Mouse (Mus musculus) adrenal gland, postnatal 14 days (tissue): ENCODE results near the gene Cd80. TPM values are rescaled to one million over a fixed set of nuclear protein-coding genes. Genes with fewer than 3 reads are reported as not detected.
"Not testable (repeated sequence)": the region's sequence is repeated elsewhere in the genome, so short reads cannot be mapped to it uniquely, and the experiment has no call there.

Experiments
- DNase-seq: peaks from one replicate; pipeline ENCODE4 v3.0.0; 2021; ENCODE audit warnings: mixed read lengths
- total RNA-seq: library from RNA; stranded (reverse); gene quantifications from 2 replicates; pipeline ENCODE4 v1.2.3, GENCODE M21; 2021

Gene Cd80
- total RNA-seq, 1 experiment from 2014 or later = 0.56 TPM

GRCm38 (mm10) chr16:38472507-38472873 is 17.1 kb downstream of the Cd80 start:
- DNase-seq = no peak

DNA sequence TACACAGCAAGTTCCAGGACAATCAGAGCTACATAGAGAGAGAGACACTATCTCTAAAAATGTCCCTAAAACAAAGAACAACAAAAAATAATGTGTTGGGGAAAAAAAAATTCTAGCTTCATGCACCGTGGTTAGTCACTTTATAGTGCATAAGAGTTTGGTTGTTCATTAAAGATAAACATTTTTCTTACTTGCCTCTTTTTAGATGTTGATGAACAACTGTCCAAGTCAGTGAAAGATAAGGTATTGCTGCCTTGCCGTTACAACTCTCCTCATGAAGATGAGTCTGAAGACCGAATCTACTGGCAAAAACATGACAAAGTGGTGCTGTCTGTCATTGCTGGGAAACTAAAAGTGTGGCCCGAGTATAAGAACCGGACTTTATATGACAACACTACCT is 18.3 kb downstream of the Cd80 start:
- DNase-seq = no peak

DNA sequence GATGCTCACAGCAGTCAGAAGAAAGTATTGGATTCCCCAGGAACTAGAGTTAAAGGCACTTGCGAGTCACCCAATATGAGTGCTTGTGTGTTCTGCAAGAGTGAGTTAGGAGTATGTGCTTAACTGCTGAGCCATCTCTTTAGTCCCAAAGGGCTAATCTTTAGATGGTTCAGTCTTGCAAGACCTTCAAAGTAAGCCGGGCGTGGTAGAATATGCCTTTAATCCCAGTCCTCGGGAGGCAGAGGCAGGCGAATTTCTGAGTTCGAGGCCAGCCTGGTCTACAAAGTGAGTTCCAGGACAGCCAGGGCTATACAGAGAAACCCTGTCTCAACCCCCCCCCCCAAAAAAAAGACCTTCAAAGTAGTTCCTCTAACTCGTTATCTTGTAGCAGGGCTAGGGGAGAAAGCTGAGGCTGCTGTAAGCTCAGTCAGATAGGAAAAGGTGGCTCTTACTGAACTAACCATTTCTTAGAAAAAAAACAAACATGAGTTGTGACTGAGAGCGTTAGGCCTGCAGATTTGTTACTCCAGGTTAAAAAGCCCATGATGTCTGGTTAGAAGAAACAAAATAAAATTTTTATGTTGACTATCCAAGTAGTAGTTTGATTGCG is 19.4 kb downstream of the Cd80 start:
- no peak for DNase-seq

DNA sequence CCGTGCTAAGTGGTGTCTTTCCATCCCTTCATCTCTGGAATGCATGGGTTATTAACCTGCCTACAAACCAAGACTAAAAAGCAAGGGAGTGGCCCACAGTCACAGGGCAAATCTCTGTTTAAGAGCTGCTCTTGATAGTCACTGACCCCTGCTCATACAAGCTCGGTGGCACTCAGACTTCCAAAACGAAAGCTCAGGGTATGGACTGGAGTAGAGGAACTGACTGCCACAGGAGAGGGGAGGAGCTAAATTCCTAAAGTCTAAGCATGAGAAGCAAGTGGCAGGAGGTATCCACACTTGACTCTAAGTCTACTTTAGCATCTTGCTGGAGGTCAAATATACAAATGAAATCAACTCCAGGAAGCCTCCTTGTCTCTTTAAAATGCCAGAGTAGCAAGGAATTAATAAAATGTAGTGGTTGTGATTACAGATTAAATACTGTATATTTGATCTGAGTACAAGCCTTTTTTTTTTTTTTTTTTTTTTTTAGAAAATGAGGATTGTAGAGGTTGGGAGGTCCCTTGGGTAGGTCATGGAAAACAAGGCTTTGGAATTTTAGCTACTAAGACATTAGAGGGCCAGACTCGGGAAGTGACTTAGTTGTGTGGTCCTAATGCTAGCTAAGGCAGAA is 20.4 kb downstream of the Cd80 start:
- DNase-seq = no peak

DNA sequence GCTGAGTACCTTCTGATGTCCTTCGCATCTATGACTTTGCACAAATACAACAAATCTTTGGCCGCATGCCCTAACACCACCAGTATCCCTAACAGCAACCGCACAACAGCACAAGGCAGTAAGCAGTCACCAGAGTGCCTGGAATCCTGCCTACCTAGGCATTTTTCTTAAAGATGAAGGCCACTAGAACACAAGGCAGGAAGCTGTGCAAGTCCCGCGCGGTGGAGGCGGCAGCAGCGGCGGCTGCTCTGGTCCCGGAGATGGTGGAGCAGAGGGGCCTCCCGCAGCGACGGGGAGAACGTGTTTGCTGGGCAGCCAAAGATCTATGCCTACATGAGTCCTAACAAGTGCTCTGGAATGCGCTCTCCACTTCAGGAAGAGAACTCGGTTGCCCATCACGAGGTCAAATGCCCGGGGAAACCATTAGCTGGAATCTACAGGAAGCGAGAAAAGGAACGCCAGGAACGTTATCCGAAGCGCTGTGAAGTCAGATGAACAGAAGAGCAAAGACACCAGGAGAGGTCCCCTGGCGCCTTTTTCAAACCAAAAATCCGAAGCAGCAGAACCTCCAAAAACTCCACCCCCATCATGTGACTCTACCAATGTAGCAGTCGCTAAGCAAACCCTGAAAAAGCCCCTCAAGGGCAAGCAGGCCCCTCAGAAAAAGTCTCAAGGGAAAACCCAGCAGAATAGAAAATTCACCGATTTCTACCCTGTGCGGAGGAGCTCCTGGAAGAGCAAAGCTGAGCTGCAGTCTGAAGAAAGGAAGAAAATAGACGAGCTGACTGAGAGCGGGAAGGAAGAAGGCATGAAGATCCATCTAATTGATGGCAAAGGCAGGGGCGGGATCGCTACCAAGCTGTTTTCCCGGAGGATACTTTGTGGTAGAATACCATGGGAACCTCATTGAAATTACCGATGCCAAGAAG is 21.2 kb downstream of the Cd80 start:
- peak; percentile 62 for DNase-seq

DNA sequence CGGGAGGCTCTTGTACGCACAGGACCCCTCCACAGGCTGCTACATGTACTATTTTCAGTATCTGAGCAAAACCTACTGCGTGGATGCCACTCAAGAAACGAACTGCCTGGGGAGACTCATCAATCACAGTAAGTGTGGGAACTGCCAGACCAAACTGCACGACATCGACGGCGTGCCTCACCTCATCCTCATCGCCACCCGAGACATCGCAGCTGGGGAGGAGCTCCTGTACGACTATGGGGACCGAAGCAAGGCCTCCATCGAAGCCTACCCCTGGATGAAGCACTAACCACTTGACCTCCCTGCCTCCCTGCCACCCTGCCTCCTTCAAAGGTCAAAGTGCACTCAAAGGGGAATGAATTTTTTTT is 21.9 kb downstream of the Cd80 start:
- DNase-seq = not testable (repeated sequence)

GRCm38 (mm10) chr16:38478296-38478695 is 22.9 kb downstream of the Cd80 start:
- DNase-seq = no peak

GRCm38 (mm10) chr16:38481327-38481726 is 26.0 kb downstream of the Cd80 start:
- DNase-seq = no peak

- DNase-seq = peak; percentile 71
These were observed 27.6 kb downstream of the Cd80 start for GRCm38 (mm10) chr16:38482780-38483562.

DNA sequence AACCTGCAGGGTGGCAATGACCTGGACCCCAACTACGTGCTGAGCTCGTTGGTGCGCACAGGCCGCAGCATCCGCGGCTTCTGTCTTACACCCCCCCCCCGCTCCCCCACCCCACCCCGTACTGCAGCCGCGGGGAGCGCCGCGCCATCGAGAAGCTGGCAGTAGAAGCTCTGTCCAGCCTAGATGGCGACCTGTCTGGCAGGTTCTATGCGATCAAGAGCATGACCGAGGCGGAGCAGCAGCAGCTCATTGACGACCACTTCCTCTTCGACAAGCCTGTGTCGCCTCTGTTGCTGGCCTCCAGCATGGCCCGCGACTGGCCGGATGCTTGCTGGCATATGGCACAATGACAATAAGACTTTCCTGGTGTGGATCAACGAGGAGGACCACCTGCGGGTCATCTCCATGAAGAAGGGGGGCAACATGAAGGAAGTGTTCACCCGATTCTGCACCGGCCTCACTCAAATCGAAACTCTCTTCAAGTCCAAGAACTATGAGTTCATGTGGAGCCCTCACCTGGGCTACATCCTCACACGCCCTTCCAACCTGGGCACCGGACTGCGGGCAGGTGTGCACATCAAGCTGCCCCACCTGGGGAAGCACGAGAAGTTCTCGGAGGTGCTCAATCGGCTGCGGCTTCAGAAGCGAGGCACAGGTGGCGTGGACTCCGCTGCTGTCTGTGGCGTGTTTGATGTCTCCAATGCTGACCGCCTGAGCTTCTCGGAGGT is 28.4 kb downstream of the Cd80 start:
- peak; percentile 19 for DNase-seq

DNA sequence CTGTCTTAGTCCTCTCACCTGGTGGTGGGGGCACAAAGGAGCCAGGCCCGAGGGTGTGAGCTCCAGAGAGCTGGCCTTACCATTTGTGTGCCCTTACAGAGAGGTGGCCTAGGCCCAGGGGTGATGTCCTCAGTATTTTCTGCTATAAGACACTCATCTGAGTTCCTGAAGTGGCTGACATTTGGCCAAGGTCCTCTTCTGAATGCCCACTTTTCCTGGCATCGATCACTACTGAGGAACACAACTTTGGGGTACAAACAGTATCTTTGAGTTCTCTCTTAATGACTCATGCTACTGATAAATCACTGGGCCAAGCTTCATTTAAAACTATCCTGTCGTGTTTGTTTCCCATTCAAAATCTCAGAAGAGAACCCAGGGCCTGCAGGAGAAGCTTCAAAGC is 37.2 kb downstream of the Cd80 start:
- DNase-seq = no peak

DNA sequence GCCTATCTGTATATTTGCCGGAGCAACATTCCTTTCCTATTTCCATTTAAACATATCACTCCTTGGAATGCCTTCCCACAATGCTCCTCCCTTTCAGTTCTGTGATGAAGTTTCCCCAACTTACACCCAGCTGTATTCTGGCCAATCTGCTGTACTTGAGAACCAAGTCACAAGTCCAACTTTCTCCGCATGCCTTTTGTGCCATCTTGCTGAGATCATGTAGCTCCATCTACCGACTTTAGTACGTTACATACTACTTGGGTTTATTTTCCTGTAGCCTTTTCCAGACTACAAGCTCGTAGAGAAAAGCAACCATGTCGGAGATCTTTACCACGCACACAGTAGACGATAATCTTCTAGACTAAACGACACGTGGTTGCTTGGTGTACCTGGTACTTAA is 38.5 kb downstream of the Cd80 start:
- no peak for DNase-seq

DNA sequence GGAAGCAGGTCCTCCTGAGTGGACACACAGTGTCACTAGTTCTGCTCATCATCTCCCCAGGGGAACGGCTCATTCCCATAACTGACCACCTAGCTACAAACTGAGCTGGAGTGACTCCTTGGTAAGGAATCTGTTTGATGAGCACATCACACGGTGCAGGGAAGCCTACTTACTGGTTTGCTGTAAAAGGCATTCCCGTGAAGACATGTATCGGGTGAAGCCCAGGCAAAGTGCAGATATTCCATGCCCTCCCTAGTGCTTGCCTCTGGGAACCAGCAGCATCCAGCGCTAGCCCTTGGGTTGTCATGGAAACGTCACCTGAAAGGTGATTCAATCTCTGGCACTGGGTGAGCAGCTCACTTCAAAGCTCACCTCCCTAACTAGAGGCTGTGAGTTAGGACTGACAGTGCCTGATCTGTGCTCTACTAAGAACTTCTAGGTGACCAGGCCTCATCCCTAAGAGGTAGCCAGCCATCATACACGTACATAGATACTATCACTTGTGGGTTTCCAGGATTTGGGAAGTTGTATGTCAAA is 41.3 kb downstream of the Cd80 start:
- DNase-seq = no peak

DNA sequence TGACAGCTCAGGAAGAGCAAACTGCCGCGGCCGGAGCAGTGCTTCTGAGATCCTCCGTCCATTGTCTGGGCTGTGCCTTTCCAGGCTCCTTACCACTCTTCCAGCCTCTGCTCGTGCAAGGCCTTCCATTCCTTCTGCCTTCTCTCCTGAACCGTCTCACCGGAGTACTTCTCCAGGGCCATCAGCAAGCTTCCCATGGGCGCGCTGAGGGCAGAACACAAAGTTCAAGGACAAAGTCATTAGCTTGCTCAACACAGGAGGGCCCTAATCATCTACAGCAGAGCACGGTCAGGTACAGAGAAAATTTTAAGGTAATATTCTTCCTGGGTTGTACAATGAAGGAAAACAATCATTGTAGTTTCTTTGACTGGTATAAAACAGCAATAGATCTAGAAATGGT is 47.1 kb downstream of the Cd80 start:
- peak; percentile 15 for DNase-seq

DNA sequence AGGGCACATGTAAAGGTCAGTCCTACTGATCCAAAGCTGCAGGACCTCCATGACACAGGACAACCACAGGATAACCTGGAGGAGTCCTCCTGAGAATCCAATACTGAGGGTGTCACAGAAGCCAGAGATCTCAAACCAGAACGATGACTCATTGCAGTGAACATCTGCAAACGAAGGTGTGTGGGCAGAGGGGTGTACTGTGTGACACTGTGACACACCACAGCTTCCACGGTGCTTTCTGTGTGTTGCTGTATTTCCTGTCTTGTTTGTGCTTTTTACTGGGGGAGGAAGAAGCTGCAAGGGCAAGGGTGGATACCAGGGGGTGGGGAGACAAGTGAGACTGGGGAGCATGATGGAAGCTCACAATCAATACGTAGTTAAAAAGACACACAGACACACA is 48.2 kb downstream of the Cd80 start:
- DNase-seq = no peak

DNA sequence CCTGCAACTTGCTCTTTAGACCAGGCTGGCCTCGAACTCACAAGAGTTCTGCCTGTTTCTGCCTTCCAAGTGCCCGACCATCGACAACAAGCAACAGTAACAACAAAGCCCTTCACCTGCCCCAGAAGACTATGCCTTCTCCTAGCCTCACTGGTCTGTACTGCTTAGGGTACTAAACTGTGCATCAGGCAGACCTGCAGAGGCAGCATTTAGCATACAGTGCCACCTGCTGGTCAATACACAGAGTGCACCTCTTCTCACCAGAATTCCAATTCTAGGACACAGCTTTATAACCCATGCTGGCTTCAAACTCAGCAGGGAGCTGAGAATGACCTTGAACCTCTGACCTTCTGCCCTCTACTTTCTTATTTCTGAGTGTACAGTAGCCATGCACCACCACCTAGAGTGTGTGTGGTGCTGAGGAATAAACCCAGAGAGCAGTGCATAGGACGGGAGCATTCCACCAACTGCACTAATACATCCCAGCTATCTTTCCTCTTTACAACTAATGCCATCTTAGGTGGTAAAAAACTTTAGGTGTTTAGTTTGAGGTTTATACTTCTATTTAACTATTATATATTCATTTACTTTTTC is 50.8 kb downstream of the Cd80 start:
- peak; percentile 74 for DNase-seq

GRCm38 (mm10) chr16:38510846-38511245 is 55.5 kb downstream of the Cd80 start:
- DNase-seq = no peak

- DNase-seq = no peak
These were observed 63.8 kb downstream of the Cd80 start for GRCm38 (mm10) chr16:38519140-38519539.

GRCm38 (mm10) chr16:38521211-38521987 is 66.0 kb downstream of the Cd80 start:
- no peak for DNase-seq
